Mouse (Mus musculus) cerebellum, adult 9-10 months (tissue): ENCODE measurements at regions not wholly inside any gene's neighbourhood (a gene's known extent, or its start where the extent isn't known, plus 50 kb on each side); places are given as distances from the start of the nearest gene placed in this dataset.

Source experiments
- DNase-seq: peaks from one replicate; pipeline ENCODE4 v3.0.0; 2022

- no peak for DNase-seq
Observed at GRCm38 (mm10) chr17:68057264-68057663, 53.3 kb upstream of the Arhgap28 start.

GRCm38 (mm10) chr17:68060455-68060854 lies 56.5 kb upstream of the Arhgap28 start:
- DNase-seq, result no peak

- no peak for DNase-seq
Observed at GRCm38 (mm10) chr17:68065751-68066150, 61.8 kb upstream of the Arhgap28 start.

GRCm38 (mm10) chr17:68066204-68066603 lies 62.3 kb upstream of the Arhgap28 start:
- DNase-seq, result no peak

- no peak for DNase-seq
Observed at GRCm38 (mm10) chr17:68069008-68069407, 65.1 kb upstream of the Arhgap28 start.

GRCm38 (mm10) chr17:68069484-68069883 lies 65.6 kb upstream of the Arhgap28 start:
- no peak for DNase-seq

- DNase-seq, result no peak
Observed at GRCm38 (mm10) chr17:68071472-68071871, 67.6 kb upstream of the Arhgap28 start.

GRCm38 (mm10) chr17:68075712-68076111 lies 71.8 kb upstream of the Arhgap28 start:
- DNase-seq, result no peak

- no peak for DNase-seq
Observed at GRCm38 (mm10) chr17:68078709-68079108, 74.8 kb upstream of the Arhgap28 start.

- DNase-seq, result no peak
Observed at GRCm38 (mm10) chr17:68084446-68084845, 80.5 kb upstream of the Arhgap28 start.

GRCm38 (mm10) chr17:68087149-68087548 lies 83.2 kb upstream of the Arhgap28 start:
- no peak for DNase-seq

- DNase-seq, result no peak
Observed at GRCm38 (mm10) chr17:68089179-68089578, 85.3 kb upstream of the Arhgap28 start.

- DNase-seq, result no peak
Observed at GRCm38 (mm10) chr17:68089830-68090229, 85.9 kb upstream of the Arhgap28 start.

GRCm38 (mm10) chr17:68096982-68097381 lies 93.1 kb upstream of the Arhgap28 start:
- no peak for DNase-seq

GRCm38 (mm10) chr17:68097436-68097835 lies 93.5 kb upstream of the Arhgap28 start:
- DNase-seq, result no peak

- no peak for DNase-seq
Observed at GRCm38 (mm10) chr17:68100093-68100492, 96.2 kb upstream of the Arhgap28 start.

- DNase-seq, result no peak
Observed at GRCm38 (mm10) chr17:68103346-68103745, 99.4 kb upstream of the Arhgap28 start.

- DNase-seq, result no peak
Observed at GRCm38 (mm10) chr17:68106366-68106765, 102.4 kb upstream of the Arhgap28 start.

GRCm38 (mm10) chr17:68107875-68108274 lies 104.0 kb upstream of the Arhgap28 start:
- no peak for DNase-seq

GRCm38 (mm10) chr17:68111834-68112473 lies 108.0 kb upstream of the Arhgap28 start:
- DNase-seq, result no peak

- DNase-seq, result no peak
Observed at GRCm38 (mm10) chr17:68112763-68113330, 108.9 kb upstream of the Arhgap28 start.

GRCm38 (mm10) chr17:68115599-68115998 lies 111.7 kb upstream of the Arhgap28 start:
- no peak for DNase-seq

- no peak for DNase-seq
Observed at GRCm38 (mm10) chr17:68119055-68119698, 115.3 kb upstream of the Arhgap28 start.

GRCm38 (mm10) chr17:68120230-68120629 lies 116.3 kb upstream of the Arhgap28 start:
- no peak for DNase-seq
